Mouse (Mus musculus) CH12.LX (cell line): ENCODE results near the gene Hpca. TPM values are rescaled to one million over a fixed set of nuclear protein-coding genes. Genes with fewer than 3 reads are reported as not detected.

Source experiments
- DNase-seq: peaks from one replicate; pipeline ENCODE4 v3.0.0-alpha.2; 2013; ENCODE audit errors: extremely low read depth
- H3K27ac ChIP-seq: 2 replicates; pipeline ENCODE4 v1.5.1; 2012; ENCODE audit warnings: low read depth, mild to moderate bottlenecking, control low read depth, moderate library complexity; ENCODE audit not compliant: insufficient read depth
- H3K27me3 ChIP-seq: replicated peaks from 2 replicates; pipeline ENCODE3; 2012; ENCODE audit warnings: inconsistent platforms
- H3K36me3 ChIP-seq, 2 experiments: replicated peaks in 1 of 2; 2 replicates each; pipeline versions ENCODE3 to v1.6.1; 2012; ENCODE audit warnings: inconsistent platforms in 1 of 2, low read length in 1 of 2, mild to moderate bottlenecking in 1 of 2, mixed read lengths in 1 of 2, moderate library complexity in 1 of 2; ENCODE audit not compliant: control insufficient read depth in 1 of 2, insufficient read depth in 1 of 2
- H3K4me1 ChIP-seq, 2 experiments: 2 replicates each; pipeline ENCODE4 v1.6.1; 2012; ENCODE audit warnings: inconsistent platforms in 1 of 2, moderate library complexity in 1 of 2; ENCODE audit not compliant: insufficient read depth in 2 of 2, control insufficient read depth in 1 of 2
- H3K4me2 ChIP-seq: 2 replicates; pipeline ENCODE4 v1.6.1; 2012; ENCODE audit warnings: low read depth, mild to moderate bottlenecking, control low read depth; ENCODE audit not compliant: poor library complexity, insufficient read depth, severe bottlenecking
- H3K4me3 ChIP-seq, 3 experiments: fragments of 150-350 bp in 1 of 3; sonication (generic) in 1 of 3; replicated peaks in 1 of 3; 2 replicates each; pipeline versions ENCODE3 to v1.5.1; 2011 to 2012; ENCODE audit warnings: low read depth in 2 of 3, low read length in 2 of 3, mild to moderate bottlenecking in 2 of 3, moderate library complexity in 2 of 3, control low read depth in 1 of 3, improper control_type of control experiment in 1 of 3, inconsistent platforms in 1 of 3, mixed read lengths in 1 of 3; ENCODE audit not compliant: poor library complexity in 1 of 3
- H3K79me2 ChIP-seq: replicated peaks from 2 replicates; pipeline ENCODE4 v1.6.1; 2012; ENCODE audit warnings: mild to moderate bottlenecking, moderate library complexity; ENCODE audit not compliant: control insufficient read depth, poor library complexity, insufficient read depth, severe bottlenecking; ENCODE audit errors: extremely low read depth
- H3K9ac ChIP-seq: 2 replicates; pipeline ENCODE4 v1.6.1; 2012; ENCODE audit warnings: low read depth, mild to moderate bottlenecking, control low read depth, moderate library complexity; ENCODE audit not compliant: insufficient read depth
- H3K9me3 ChIP-seq: replicated peaks from 2 replicates; pipeline ENCODE3; 2012; ENCODE audit warnings: low read length, inconsistent platforms, mixed read lengths
- CHD2 ChIP-seq: IDR thresholded peaks from 2 replicates; pipeline ENCODE4 v1.6.1; 2011; ENCODE audit warnings: low read length, improper control_type of control experiment
- E2F4 ChIP-seq: IDR thresholded peaks from 2 replicates; pipeline ENCODE4 v1.6.1; 2011; ENCODE audit warnings: low read depth, low read length, improper control_type of control experiment; ENCODE audit not compliant: insufficient replicate concordance
- EP300 ChIP-seq: IDR thresholded peaks from 2 replicates; pipeline ENCODE4 v1.6.1; 2011; ENCODE audit warnings: low read length, improper control_type of control experiment
- KAT2A ChIP-seq: IDR thresholded peaks from 2 replicates; pipeline ENCODE4 v1.6.1; 2012; ENCODE audit warnings: low read length, improper control_type of control experiment, inconsistent platforms; ENCODE audit not compliant: insufficient replicate concordance
- MAZ ChIP-seq: IDR thresholded peaks from 2 replicates; pipeline ENCODE4 v1.6.1; 2012; ENCODE audit warnings: low read depth, mild to moderate bottlenecking, inconsistent platforms, low read length, improper control_type of control experiment, moderate library complexity
- MEF2A ChIP-seq: IDR thresholded peaks from 2 replicates; pipeline ENCODE4 v1.6.1; 2014; ENCODE audit warnings: low read depth, mild to moderate bottlenecking, inconsistent platforms, low read length, improper control_type of control experiment, borderline replicate concordance
- MYC ChIP-seq: IDR thresholded peaks from 2 replicates; pipeline ENCODE4 v1.6.1; 2011; ENCODE audit warnings: low read depth, mild to moderate bottlenecking, improper control_type of control experiment, low read length
- NELFE ChIP-seq: IDR thresholded peaks from 2 replicates; pipeline ENCODE4 v1.6.1; 2011; ENCODE audit warnings: low read depth, low read length, improper control_type of control experiment
- NRF1 ChIP-seq: IDR thresholded peaks from 2 replicates; pipeline ENCODE4 v1.6.1; 2014; ENCODE audit warnings: low read depth, mild to moderate bottlenecking, inconsistent platforms, low read length, improper control_type of control experiment, moderate library complexity
- RAD21 ChIP-seq: IDR thresholded peaks from 2 replicates; pipeline ENCODE4 v1.6.1; 2011; ENCODE audit warnings: low read depth, mild to moderate bottlenecking, low read length, improper control_type of control experiment, moderate library complexity
- RCOR1 ChIP-seq: conservative IDR thresholded peaks from 2 replicates; pipeline ENCODE4 v1.6.1; 2012; ENCODE audit warnings: low read depth, mild to moderate bottlenecking, inconsistent platforms, low read length, improper control_type of control experiment
- SIN3A ChIP-seq: IDR thresholded peaks from 2 replicates; pipeline ENCODE4 v1.6.1; 2012; ENCODE audit warnings: low read length, improper control_type of control experiment, inconsistent platforms
- UBTF ChIP-seq: IDR thresholded peaks from 2 replicates; pipeline ENCODE4 v1.6.1; 2012; ENCODE audit warnings: low read depth, mild to moderate bottlenecking, inconsistent platforms, low read length, improper control_type of control experiment, moderate library complexity
- USF1 ChIP-seq: IDR thresholded peaks from 2 replicates; pipeline ENCODE4 v1.6.1; 2014; ENCODE audit warnings: low read depth, mild to moderate bottlenecking, inconsistent platforms, low read length, improper control_type of control experiment
- USF2 ChIP-seq: conservative IDR thresholded peaks from 2 replicates; pipeline ENCODE4 v1.6.1; 2011; ENCODE audit warnings: low read depth, low read length, improper control_type of control experiment
- ZKSCAN1 ChIP-seq: IDR thresholded peaks from 2 replicates; pipeline ENCODE4 v1.6.1; 2012; ENCODE audit warnings: low read depth, inconsistent platforms, low read length, improper control_type of control experiment, borderline replicate concordance
- dilution Hi-C: fragments of 300-500 bp; cut with MboI; formaldehyde crosslinking; loops from 2 replicates; pipeline ENCODE4 v1.14.3; 2020; ENCODE audit warnings: low sequenced_read_pairs; ENCODE audit not compliant: extremely low pct_unique_long_range_greater_than_20kb, extremely low pct_ligation_motif_present
- in situ Hi-C: fragments of 300-500 bp; cut with MboI; formaldehyde crosslinking; loops from 3 replicates; pipeline ENCODE4 v1.14.3; 2019; ENCODE audit warnings: low sequenced_read_pairs, low pct_ligation_motif_present, low pct_unique_long_range_greater_than_20kb, mixed read lengths
- polyA plus RNA-seq: library from polyadenylated mRNA; unstranded; fragments of >175 nt; gene quantifications from 2 replicates; pipeline ENCODE4 v1.2.1, GENCODE M21; 2012; ENCODE audit warnings: low read depth; ENCODE audit not compliant: insufficient read length
- total RNA-seq, 2 experiments: library from RNA; depleted of rRNA; stranded (reverse); fragments of 300-350 nt in 1 of 2; fragments of >200 nt in 1 of 2; gene quantifications; 2 replicates each; pipeline ENCODE4 v1.2.3; 2012 to 2014

Gene Hpca
- total RNA-seq (2012; rRNA removed) (28.5 and 31.6 TPM in 2 replicates), total RNA-seq (2014; rRNA removed) (1.0 and 1.3 TPM in 2 replicates), polyA plus RNA-seq (2.9 and 3.6 TPM in 2 replicates)

DNA sequence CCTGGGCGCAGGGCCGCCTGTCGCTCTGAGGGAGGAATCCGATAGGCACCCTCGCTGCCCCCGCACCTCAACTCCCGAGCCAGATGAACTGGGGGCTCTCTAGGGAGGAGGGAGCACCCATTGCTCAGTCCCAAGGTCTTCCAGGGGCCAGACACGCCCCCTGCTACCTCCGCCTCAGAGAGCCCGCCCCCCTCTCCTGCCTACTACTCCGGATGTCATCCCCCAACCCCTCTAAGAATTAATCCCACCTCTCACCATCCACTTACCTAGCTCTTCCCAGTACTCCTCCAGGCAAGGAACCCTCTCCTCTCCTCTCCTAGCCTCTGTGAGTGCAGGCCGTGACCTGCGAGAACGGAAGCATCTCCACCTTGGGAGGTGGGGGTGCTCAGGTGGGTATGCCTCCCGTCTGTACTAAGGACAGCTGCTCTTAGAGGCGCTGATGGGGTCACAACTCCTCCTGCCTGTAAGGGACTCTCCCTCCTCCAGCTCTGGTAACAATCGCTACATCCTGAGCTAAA lies at the start of gene Hpca:
TSS of gene Hpca (minus strand) at position 468 of the 518 bp plus-strand sequence.
- dilution Hi-C loops (no loop called here), in situ Hi-C loops (no loop called here)
- Histone ChIP-seq H3K4me3 (no peak within 1 kb of the TSS), H3K27ac (no peak within 1 kb of the TSS), H3K9me3 (no peaks in the 10 kb centered on the region), H3K4me2 (peak within 1 kb of the TSS; percentile 1; the same call in 1 of the 2 replicates), H3K79me2 (no peaks in the 10 kb centered on the region)
- DNase-seq, result no peak
- TF ChIP-seq RCOR1, result no peak
- no peak for TF ChIP-seq MAZ
- no peak for TF ChIP-seq RAD21
- TF ChIP-seq EP300, result no peak
- TF ChIP-seq, all 38 proteins: peak for 0
- Histone ChIP-seq H3K36me3 (no peaks in the 10 kb centered on the region), H3K9ac (no peak within 1 kb of the TSS), H3K27me3 (peaks cover 92% of the 10 kb centered on the region), H3K4me1 (peaks cover 4 to 15% of the 10 kb centered on the region in 2 experiments; a peak in 3 of 4 replicates)

DNA sequence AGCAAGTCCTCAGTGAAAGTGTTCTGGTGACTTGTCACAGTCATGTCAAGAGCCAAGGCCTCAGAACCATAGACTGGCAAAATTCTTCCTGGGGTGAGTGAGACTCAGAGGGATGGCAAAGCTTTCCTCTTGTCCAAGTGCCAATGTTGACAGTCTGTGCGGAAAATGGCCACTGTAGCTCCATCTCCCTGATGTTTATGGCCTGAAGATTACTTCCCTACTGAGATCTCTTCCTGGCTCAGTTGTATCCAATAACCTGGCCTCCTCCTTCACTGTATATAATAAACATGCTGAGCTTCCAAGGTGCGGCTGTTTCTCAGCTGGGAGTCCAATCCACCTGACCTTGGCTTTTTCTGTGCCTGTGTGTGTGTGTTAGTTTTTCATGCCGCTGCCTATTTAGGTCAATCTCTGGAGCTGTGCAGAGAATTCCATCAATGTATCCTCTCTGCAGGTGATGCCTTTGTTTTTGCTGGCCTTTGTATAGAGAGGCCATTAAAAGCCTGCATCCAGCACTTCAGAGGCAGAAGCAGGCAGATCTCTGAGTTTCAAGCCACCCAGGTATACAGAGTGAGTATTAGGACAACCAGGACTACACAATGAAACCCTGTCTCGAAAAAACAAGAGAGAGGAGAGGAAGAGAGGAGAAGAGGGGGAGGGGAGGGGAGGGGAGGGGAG lies 39.9 kb upstream of the Hpca start:
- H3K27me3 ChIP-seq, result no peaks in the 10 kb centered on the region
- H3K9me3 ChIP-seq, result no peaks in the 10 kb centered on the region
- no peak overlapping the region for H3K27ac ChIP-seq
- no peak overlapping the region for H3K9ac ChIP-seq
- dilution Hi-C loops (no loop called here), in situ Hi-C loops (no loop called here)
- no peak for DNase-seq
- H3K36me3 ChIP-seq, result peaks cover 16 to 68% of the 10 kb centered on the region in 2 experiments
- no peaks in the 10 kb centered on the region for H3K79me2 ChIP-seq
- H3K4me2 ChIP-seq, result no peak overlapping the region
- H3K4me1 ChIP-seq, result no peaks in the 10 kb centered on the region
- no peak overlapping the region for H3K4me3 ChIP-seq
- no peak for TF ChIP-seq USF2
- no peak for TF ChIP-seq NRF1
- TF ChIP-seq EP300, result no peak
- no peak for TF ChIP-seq E2F4
- TF ChIP-seq MYC, result no peak
- no peak for TF ChIP-seq KAT2A
- no peak for TF ChIP-seq CHD2
- no peak for TF ChIP-seq ZKSCAN1
- TF ChIP-seq NELFE, result no peak
- TF ChIP-seq MEF2A, result no peak
- TF ChIP-seq SIN3A, result no peak
- no peak for TF ChIP-seq RAD21
- no peak for TF ChIP-seq RCOR1
- no peak for TF ChIP-seq USF1
- no peak for TF ChIP-seq UBTF
